Mouse (Mus musculus) stomach, postnatal 0 days (tissue): ENCODE results near the gene Snorc.

Source experiments
- CTCF ChIP-seq: IDR thresholded peaks from 2 replicates; pipeline ENCODE4 v1.5.1; 2016; ENCODE audit warnings: antibody characterized with exemption, low read depth, mild to moderate bottlenecking, moderate library complexity
- EP300 ChIP-seq: optimal IDR thresholded peaks from 2 replicates; pipeline ENCODE3; 2016; ENCODE audit warnings: antibody characterized with exemption

- TF ChIP-seq EP300: no peak
- no peak for TF ChIP-seq CTCF
Observed at GRCm38 (mm10) chr1:87472576-87472975, 2.5 kb downstream of the Snorc start.
